Mouse (Mus musculus) liver, embryonic 14.5 days (tissue): Measurements from ENCODE around the gene Map2k4.

Experiments
- CTCF ChIP-seq: IDR thresholded peaks from 2 replicates; pipeline ENCODE4 v1.5.1; 2016; ENCODE audit warnings: antibody characterized with exemption, low read depth, control low read depth
- EP300 ChIP-seq: IDR thresholded peaks from 2 replicates; pipeline ENCODE4 v1.6.1; 2016; ENCODE audit warnings: antibody characterized with exemption, low read depth

DNA sequence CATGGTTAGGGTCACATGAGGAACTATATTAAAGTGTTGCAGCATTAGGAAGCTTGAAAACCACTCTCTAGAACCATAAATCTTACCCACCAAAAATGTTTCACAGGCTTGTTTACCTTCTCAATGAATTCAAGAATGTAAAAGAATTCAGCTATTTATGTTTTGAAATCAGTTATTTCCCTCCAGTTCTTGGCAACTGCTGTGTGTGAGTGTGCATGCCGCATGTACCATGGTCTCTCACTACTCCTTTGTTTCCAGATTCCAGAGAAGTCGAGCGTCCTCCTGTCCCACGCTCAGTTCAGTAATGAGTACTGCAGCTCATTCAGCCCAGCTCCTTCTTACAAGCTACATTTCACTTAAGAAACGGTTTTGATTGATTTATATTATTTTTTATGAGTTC, 47.3 kb downstream of the Map2k4 start:
- TF ChIP-seq CTCF (no peak), EP300 (no peak)
